Mouse (Mus musculus): ENCODE measurements around the gene Fancb. TPM values are rescaled to one million over a fixed set of nuclear protein-coding genes. Genes with fewer than 3 reads are reported as not detected.

The Fancb gene
- 5.7 and 7.1 TPM in 2 replicates for polyA plus RNA-seq (2012; rRNA removed)

DNA sequence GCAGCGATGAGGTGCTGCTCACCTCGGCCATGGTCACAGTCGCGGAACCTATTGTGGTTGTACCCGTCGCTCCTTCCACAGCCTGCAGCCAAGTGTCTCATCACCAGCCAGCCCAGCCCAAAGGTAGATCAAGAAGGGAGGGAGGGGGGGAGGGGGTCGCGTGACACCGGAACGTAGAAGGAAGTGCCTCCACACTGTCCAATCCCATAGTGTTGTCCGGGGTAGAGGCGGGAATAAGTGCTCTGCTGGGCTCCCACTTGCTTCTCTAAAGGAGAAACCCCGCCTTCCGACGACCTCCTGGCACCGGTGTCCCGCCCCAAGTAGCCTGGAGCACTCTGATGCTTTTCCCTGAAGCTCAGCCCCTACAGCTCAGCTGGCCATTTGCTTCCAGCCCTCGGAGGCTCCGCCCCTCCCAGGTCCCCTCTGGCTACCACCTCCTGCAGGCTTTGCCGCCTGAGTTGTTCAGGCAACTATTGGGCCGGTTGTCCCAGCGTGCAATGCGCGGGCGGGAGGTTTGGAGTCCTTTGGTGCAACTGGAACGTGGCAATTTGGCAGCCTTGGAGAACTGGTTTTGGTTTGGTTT lies at the start of gene Fancb, which contains the start of gene Mospd2:
Fancb (plus strand) TSS at position 400 of the 583 bp plus-strand sequence.
Mospd2 (minus strand) TSS at position 183 of the 583 bp plus-strand sequence.

GRCm38 (mm10) chrX:165004779-165005324 lies 24.5 kb downstream of the Fancb start, which contains the start of gene Gm17604:
TSS of gene Gm17604 (minus strand) at chrX:165004829.

Other genes starting within 250 kb of the Fancb start
- 13.4 and 19.9 TPM in 2 replicates for gene Mospd2, start 217 bp upstream of the Fancb start, polyA plus RNA-seq (2012; rRNA removed)
- gene Gm17604, start 24.2 kb downstream of the Fancb start, polyA plus RNA-seq (2012; rRNA removed), result not detected in 2 replicates

All from central nervous system, embryonic 11.5 days (tissue).